Mouse (Mus musculus) heart, embryonic 13.5 days (tissue): ENCODE measurements around the gene Irak2. TPM values are rescaled to one million over a fixed set of nuclear protein-coding genes. Genes with fewer than 3 reads are reported as not detected.

Experiments
- ATAC-seq: fragments of 200-750 bp; cut with Nextera tagmentation; 2 replicates; pipeline ENCODE4 v1.8.0; 2017; ENCODE audit warnings: moderate TSS enrichment; ENCODE audit not compliant: insufficient number of reproducible peaks, low FRiP score, low TSS enrichment; ENCODE audit errors: extremely low read depth
- H3K27ac ChIP-seq: fragments of 300-500 bp; sonication (generic); replicated peaks from 2 replicates; pipeline ENCODE4 v1.5.1; 2015; ENCODE audit warnings: moderate library complexity, mild to moderate bottlenecking, inconsistent platforms
- H3K27me3 ChIP-seq: fragments of 300-500 bp; sonication (generic); replicated peaks from 2 replicates; pipeline ENCODE4 v1.6.1; 2015; ENCODE audit warnings: mild to moderate bottlenecking, inconsistent platforms
- H3K36me3 ChIP-seq: fragments of 300-500 bp; sonication (generic); 2 replicates; pipeline ENCODE4 v1.6.1; 2015; ENCODE audit warnings: mild to moderate bottlenecking, inconsistent platforms
- H3K4me1 ChIP-seq: fragments of 300-500 bp; sonication (generic); 2 replicates; pipeline ENCODE4 v1.6.1; 2015; ENCODE audit warnings: inconsistent platforms
- H3K4me2 ChIP-seq: fragments of 300-500 bp; sonication (generic); 2 replicates; pipeline ENCODE4 v1.6.1; 2015; ENCODE audit warnings: inconsistent platforms, mild to moderate bottlenecking, moderate library complexity
- H3K4me3 ChIP-seq: fragments of 300-500 bp; sonication (generic); 2 replicates; pipeline ENCODE4 v1.5.1; 2015; ENCODE audit warnings: moderate library complexity, mild to moderate bottlenecking, inconsistent platforms
- H3K9ac ChIP-seq: fragments of 300-500 bp; sonication (generic); 2 replicates; pipeline ENCODE4 v1.6.1; 2015; ENCODE audit warnings: inconsistent platforms, mild to moderate bottlenecking, moderate library complexity
- H3K9me3 ChIP-seq: fragments of 300-500 bp; sonication (generic); 2 replicates; pipeline ENCODE4 v1.6.1; 2016; ENCODE audit warnings: inconsistent platforms
- WGBS: fragments of 180-500 bp; shearing (Covaris S2); methylation state at CpG from one replicate; pipeline ENCODE4 v1.1.7; 2015; ENCODE audit warnings: mixed read lengths; 5-methylcytosine and 5-hydroxymethylcytosine counted together
- polyA plus RNA-seq: library from polyadenylated mRNA; unstranded; fragments of >200 nt; fragmentation: Nextera tagmentation; extraction: Ambion mirVana; gene quantifications from 2 replicates; pipeline ENCODE4 v1.2.1, GENCODE M21; 2015

The Irak2 gene
- polyA plus RNA-seq, 1 experiment from 2014 or later, result 6.2 TPM

DNA sequence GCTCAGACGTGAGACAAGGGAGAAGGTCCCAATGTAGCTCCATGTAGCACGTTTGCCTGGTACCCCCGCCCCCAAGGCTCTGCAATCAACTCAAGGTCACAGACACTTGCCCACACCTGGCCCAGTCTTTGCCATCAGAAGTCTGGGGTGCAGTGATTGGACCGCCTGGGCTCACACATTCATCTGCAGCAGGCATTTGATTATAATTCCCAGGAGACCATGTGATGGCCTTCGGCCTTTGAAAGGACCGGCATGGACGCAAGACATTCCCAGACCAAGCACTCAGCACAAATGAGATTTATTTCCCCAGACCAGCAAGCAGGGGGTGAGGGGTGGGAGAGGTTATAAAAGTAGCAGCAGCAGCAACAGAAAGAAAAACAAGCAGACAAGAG is 51.7 kb downstream of the Irak2 start:
- 13% methylated on average over 7 of the region's 7 CpGs for WGBS

DNA sequence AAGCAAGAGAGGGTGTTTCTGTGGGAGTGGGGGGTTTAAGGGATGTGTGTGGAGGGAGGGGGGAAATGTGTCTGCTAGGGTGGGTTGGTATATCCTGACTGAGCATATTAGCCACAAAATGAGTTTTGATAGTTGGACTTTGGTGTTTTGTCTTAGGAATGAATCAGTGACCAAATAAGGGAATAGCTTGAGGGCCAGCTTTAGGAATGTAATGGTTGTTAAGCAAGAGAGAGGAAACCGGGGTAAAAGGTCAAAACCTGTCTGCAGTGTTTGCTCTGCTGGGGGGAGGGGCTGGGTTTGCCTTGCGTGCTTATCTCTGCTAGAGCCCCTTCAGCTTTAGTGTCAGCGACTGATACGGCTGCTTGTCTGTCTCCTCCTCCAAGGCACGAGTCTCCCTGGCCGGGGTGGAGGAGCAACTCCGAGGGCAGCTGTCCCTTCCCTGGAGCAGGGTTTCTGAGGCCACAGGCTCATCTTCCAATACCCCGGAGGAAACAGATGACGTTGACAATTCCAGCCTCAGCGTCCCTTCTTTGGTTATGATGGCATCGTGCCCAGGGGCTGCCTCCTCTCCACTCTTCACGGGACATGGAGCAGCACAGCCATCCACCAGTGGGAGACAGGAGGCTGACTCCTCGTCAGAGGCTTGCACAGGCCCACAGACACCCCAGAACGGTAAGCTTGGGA is 52.3 kb downstream of the Irak2 start:
- Histone ChIP-seq H3K27ac (peak overlapping the region; percentile 94), H3K27me3 (no peaks in the 10 kb centered on the region), H3K36me3 (peaks cover 11% of the 10 kb centered on the region), H3K4me2 (peak overlapping the region; percentile 66), H3K4me3 (peak overlapping the region; percentile 38), H3K9me3 (no peaks in the 10 kb centered on the region), H3K9ac (peak overlapping the region; percentile 76), H3K4me1 (peaks cover 59% of the 10 kb centered on the region)
- peak; percentile 67 for ATAC-seq
- WGBS, result under 1% methylated on average over 14 of the region's 14 CpGs

More for the DNA sequence above, 51.7 kb downstream of the Irak2 start:
- H3K36me3 ChIP-seq, result peaks cover 10% of the 10 kb centered on the region
- H3K27me3 ChIP-seq, result no peaks in the 10 kb centered on the region
- peak overlapping the region; percentile 76 for H3K9ac ChIP-seq
- ATAC-seq, result no peak
- peak overlapping the region; percentile 94 for H3K27ac ChIP-seq
- H3K4me2 ChIP-seq, result peak overlapping the region; percentile 66
- H3K4me3 ChIP-seq, result no peak overlapping the region
- H3K4me1 ChIP-seq, result peaks cover 54% of the 10 kb centered on the region
- no peaks in the 10 kb centered on the region for H3K9me3 ChIP-seq

DNA sequence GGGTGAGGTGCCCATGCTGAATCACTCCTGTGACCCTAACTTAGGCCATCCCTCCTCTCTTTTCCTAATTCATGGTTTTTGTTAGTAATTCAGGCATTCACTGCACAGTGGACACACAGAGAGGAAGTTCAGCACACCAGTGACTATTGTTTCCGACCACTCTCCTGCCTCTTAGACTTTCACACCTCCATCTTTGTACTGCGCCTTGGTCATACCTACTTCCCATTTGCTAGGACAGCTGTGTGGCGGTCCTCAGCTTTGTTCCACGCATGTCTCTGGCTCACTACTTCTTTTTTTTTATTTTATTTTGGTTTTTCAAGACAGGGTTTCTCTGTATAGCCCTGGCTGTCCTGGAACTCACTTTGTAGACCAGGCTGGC is 52.8 kb downstream of the Irak2 start:
- Histone ChIP-seq H3K36me3 (peaks cover 11% of the 10 kb centered on the region), H3K27ac (peak overlapping the region; percentile 94), H3K4me2 (peak overlapping the region; percentile 66), H3K4me3 (peak overlapping the region; percentile 38), H3K27me3 (no peaks in the 10 kb centered on the region), H3K4me1 (peaks cover 64% of the 10 kb centered on the region), H3K9me3 (no peaks in the 10 kb centered on the region), H3K9ac (peak overlapping the region; percentile 76)
- 53% methylated on average over 4 of the region's 4 CpGs for WGBS
- no peak for ATAC-seq

DNA sequence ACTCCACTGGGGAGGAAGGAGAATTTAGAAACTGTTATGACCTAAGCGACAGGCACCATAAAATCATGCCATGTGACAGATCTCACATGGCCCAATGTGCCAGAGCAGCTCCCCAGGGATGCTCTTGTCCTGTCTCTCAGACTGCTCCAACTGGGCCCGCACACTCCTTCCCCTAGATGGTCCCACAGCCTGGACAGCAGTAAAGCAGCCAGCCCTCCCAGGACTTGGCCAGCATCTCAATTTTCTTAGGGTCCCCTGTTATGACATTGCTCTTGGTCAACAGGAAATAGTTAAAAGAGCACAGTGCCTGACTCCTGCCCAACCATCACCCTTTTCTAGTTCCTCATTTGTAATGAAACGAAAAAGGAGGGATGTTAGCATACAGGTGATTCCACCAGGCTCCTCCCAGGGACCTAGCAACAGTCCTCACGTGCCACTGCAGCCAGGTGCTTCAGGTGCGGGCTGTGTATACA is 54.4 kb downstream of the Irak2 start:
- Histone ChIP-seq H3K9me3 (no peaks in the 10 kb centered on the region), H3K36me3 (peaks cover 11% of the 10 kb centered on the region), H3K27ac (no peak overlapping the region), H3K4me2 (peak overlapping the region; percentile 35), H3K4me3 (no peak overlapping the region), H3K4me1 (peaks cover 59% of the 10 kb centered on the region), H3K9ac (no peak overlapping the region), H3K27me3 (no peaks in the 10 kb centered on the region)
- no peak for ATAC-seq
- 79% methylated on average over 5 of the region's 5 CpGs for WGBS

DNA sequence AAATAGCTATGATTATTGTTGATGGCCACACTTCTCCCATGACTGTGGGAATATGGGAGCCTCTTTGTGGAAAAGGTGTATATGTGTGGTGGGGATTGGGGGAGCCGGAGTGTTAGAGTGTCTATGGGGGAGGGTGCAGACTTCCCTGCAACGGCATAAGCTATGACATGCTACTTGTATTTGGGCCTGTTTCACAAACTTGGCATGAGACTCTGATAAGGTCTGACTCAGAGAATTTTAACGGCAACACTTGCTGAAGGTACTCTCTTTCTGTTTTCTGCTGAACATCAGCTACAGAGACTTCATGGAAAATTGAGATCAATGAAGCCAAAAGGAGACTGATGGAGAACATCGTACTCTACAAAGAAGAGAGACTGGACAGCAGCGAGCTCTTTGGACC is 55.1 kb downstream of the Irak2 start:
- Histone ChIP-seq H3K4me3 (no peak overlapping the region), H3K27me3 (no peaks in the 10 kb centered on the region), H3K9me3 (no peaks in the 10 kb centered on the region), H3K9ac (no peak overlapping the region), H3K4me2 (peak overlapping the region; percentile 22; the same call in 1 of the 2 replicates), H3K36me3 (peaks cover 11% of the 10 kb centered on the region), H3K4me1 (peaks cover 61% of the 10 kb centered on the region), H3K27ac (no peak overlapping the region)
- 70% methylated on average over 5 of the region's 5 CpGs for WGBS
- no peak for ATAC-seq

DNA sequence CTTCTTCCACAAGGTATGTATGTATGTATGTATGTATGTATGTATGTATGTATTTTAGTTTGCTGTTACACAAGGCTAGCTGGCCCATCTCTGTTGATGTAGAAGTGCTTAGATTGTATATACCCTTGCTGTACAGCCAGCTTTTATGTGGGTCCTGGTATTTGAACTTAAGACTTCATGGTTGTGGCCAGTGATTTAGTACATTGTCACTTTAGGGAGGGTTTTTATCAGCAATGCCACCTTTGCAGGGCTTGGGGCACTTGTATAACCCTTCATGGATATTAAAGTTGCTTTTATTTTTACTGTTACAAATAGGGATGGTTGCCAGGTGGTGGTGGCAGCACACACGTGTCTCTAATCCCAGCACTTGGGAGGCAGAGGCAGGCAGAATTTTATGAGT is 56.9 kb downstream of the Irak2 start:
- WGBS, result 71% methylated on average over 1 of the region's 1 CpGs

DNA sequence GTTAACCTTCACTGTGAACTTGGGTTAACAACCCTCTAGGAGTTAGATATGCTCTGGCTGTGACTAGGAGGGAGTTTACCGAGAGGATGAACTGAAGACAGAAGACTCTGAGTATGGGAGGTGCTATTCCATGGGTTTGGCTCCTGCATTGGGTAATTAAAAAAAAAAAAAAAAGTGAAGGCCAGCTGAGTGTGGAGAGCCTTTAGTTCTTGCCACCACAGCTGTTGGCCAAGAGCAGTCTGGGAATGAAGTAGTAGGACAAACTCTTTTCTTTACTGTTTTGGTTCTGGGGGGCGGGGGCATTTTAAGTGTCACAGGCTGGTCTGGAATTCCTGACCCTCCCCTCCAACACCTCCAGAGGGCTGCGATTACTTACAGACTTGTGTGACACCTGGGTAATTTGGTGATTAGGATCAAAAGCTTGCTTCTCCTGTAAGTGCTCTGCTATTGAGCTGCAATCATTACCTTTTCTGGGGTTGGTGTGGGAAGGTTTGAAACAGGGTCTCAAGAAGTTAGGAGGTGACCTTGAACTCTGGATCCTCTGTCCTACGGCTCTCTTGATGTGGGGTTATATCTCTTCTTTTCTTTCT is 57.6 kb downstream of the Irak2 start:
- peaks cover 26% of the 10 kb centered on the region for H3K36me3 ChIP-seq
- peak overlapping the region; percentile 64 for H3K9ac ChIP-seq
- 44% methylated on average over 4 of the region's 4 CpGs for WGBS
- H3K4me2 ChIP-seq, result peak overlapping the region; percentile 66
- H3K4me3 ChIP-seq, result peak overlapping the region; percentile 82
- peak overlapping the region; percentile 85 for H3K27ac ChIP-seq
- H3K4me1 ChIP-seq, result peaks cover 65% of the 10 kb centered on the region
- H3K9me3 ChIP-seq, result no peaks in the 10 kb centered on the region
- no peak for ATAC-seq
- H3K27me3 ChIP-seq, result no peaks in the 10 kb centered on the region

More for the DNA sequence above, 56.9 kb downstream of the Irak2 start:
- no peak for ATAC-seq
- Histone ChIP-seq H3K4me2 (no peak overlapping the region), H3K4me3 (no peak overlapping the region), H3K36me3 (peaks cover 19% of the 10 kb centered on the region), H3K9ac (no peak overlapping the region), H3K27me3 (no peaks in the 10 kb centered on the region), H3K9me3 (no peaks in the 10 kb centered on the region), H3K27ac (no peak overlapping the region; the same call in 1 of the 2 replicates), H3K4me1 (peaks cover 68% of the 10 kb centered on the region)

DNA sequence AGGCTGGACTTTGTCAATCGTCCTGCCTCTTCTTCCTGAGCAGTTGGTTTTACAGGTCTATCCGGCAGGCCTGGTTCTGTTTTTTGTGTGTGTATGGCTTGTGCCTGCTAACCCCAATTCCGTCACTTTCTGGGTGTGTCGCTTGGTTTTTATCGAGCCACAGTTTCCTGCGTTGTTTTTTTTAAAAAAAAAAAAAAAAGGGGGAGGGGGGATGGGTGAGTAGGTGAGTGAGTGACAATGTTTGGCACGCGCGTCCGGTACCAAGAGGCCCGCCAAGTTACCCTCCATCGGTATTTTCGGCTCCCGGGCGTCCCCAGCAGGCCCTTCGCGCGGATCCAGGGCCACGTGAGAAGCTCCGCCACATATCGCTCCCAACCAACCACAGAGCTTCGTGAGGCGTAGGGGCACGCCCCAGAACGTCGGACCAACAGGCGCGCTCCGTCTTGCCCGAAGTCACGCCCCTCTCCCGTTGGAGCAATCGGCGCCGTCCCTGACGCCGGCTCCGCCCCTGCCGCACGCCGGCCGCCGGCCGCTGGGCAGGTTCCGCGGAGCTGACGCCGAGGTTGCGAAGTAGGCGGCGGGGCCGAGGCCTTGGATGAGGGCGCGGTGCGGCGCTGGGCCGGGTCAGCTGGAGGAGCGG is 58.4 kb downstream of the Irak2 start, which contains the start of gene Tatdn2:
Tatdn2 (plus strand) TSS at position 469 of the 640 bp plus-strand sequence.
- Histone ChIP-seq H3K4me1 (peaks cover 58% of the 10 kb centered on the region), H3K9ac (peak within 1 kb of the TSS; percentile 90), H3K4me2 (peak within 1 kb of the TSS; percentile 95), H3K4me3 (peak within 1 kb of the TSS; percentile 82), H3K27me3 (no peaks in the 10 kb centered on the region), H3K36me3 (peaks cover 34% of the 10 kb centered on the region), H3K9me3 (no peaks in the 10 kb centered on the region), H3K27ac (peak within 1 kb of the TSS; percentile 93)
- under 1% methylated on average over 58 of the region's 58 CpGs for WGBS
- peak; percentile 97 for ATAC-seq

DNA sequence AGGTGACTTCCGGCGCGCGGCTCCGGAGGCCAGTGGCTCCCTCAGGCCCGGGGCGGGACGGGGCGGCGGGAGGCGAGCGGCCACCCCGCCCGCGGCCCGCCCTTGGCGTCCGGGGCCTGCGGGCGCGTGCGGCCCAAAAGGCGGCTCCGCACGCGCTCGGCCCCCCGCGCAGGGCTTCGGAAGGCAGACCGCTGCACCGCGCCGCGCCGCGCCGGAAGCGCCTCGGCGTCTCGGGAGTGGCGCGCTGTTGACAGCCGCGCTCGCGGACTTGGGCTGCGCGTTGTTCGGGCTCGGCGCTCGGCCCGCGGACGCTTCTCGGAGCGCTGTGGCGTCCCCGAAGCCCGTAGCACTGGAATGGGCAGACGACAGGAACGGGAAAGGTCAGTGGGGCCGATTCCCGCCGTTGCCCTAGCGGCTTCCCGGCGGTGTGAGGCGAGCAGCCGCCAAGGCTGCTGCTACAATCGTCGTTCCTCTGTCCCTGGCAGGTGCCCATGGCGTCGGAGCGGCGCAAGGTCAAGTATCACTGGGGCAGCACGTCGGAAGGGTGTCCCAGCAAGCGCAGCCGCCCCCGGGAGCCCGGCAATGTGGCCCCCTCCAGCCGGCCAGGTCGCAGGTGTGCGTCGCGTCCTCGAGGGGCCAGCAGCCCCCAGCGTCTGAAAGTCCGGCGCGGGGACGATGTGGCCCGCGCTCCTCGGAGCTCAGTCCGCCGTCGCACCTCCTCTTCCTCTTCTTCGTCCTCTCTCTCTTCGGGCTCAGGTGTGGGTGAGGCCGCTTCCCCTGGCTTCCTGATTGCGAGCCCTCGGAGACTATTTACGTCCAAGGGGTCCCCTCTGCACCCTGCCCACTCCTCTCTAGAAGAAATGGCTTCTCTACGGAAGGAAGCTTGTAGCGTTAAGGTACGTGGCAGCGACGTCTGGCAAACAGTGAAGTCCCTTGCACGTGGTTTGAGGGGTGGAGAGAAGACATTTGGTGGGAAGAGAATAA is 59.2 kb downstream of the Irak2 start:
- under 1% methylated on average over 104 of the region's 113 CpGs for WGBS
- H3K27me3 ChIP-seq, result no peaks in the 10 kb centered on the region
- no peaks in the 10 kb centered on the region for H3K9me3 ChIP-seq
- ATAC-seq, result no peak
- H3K9ac ChIP-seq, result peak overlapping the region; percentile 90
- peaks cover 51% of the 10 kb centered on the region for H3K4me1 ChIP-seq
- H3K4me3 ChIP-seq, result peak overlapping the region; percentile 82
- peaks cover 42% of the 10 kb centered on the region for H3K36me3 ChIP-seq
- peak overlapping the region; percentile 93 for H3K27ac ChIP-seq
- H3K4me2 ChIP-seq, result peak overlapping the region; percentile 95

DNA sequence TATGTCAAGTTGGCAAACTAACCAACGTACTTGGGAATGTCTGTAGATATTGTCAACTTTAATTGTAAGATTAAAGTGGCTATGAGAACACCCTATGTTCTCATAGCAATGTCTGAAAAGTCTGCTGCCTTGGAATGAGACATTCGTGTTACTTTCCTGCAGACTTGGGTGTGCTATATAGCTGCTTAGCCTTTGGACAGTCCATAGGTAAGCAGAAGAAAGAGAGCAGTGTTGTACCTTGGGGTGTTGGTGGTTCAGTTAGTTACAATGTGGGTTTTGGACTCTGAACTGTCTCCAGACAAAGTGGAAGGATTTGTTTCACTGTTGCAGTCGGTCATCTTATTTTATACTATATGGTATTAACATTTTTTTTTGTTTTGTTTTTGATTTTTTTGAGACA is 74.5 kb downstream of the Irak2 start:
- no peak overlapping the region for H3K4me3 ChIP-seq
- no peak overlapping the region for H3K9ac ChIP-seq
- no peak overlapping the region for H3K4me2 ChIP-seq
- ATAC-seq, result no peak
- no peak overlapping the region for H3K27ac ChIP-seq
- H3K4me1 ChIP-seq, result no peaks in the 10 kb centered on the region
- H3K9me3 ChIP-seq, result no peaks in the 10 kb centered on the region
- no peaks in the 10 kb centered on the region for H3K27me3 ChIP-seq
- WGBS, result 86% methylated on average over 3 of the region's 3 CpGs
- H3K36me3 ChIP-seq, result peaks cover 99% of the 10 kb centered on the region
